Mouse (Mus musculus): Measurements from ENCODE around the gene Iqcg.
A peak's percentile ranks its signal among the peaks of the same experiment; 100 is the strongest.

Gene Iqcg

DNA sequence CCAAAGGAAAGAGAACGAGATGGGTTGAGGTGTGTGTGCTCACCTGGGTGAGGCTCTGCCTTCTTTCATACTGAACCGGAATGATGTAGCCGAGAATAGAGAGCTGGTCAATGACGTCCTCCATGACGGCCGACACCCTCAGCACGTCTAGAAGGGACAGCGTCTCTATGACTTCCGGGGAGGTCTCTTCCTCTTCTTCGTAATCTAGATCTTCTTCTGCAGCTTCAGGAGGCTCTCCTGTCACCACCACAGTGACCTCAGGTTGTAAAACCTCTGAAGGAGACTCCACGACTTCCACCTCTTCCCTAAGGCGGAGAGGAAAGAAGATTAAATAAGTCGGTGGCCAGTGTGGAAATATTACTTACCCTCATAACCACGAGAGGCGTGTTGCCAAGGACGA, 6.2 kb downstream of the Iqcg start:
- DNase-seq (ENCODE audit: low spot score) = no peak

DNA sequence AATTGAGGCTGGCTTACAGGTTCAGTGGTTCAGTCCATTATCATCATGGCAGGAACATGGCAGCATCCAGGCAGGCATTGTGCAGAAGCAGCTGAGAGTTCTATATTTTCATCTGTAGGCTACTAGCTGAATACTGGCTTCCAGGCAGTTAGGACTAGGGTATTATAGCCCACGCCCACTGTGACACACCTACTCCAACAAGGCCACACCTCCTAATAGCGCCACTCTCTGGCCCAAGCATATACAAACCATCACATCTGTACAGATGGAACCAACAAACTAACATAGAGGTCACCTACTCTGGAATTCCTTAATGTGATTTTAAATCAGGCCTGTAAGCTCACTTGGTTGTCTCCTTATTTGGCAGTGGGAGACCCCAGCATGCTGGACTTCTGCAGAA, 7.3 kb downstream of the Iqcg start:
- no peak for DNase-seq (ENCODE audit: low spot score)

DNA sequence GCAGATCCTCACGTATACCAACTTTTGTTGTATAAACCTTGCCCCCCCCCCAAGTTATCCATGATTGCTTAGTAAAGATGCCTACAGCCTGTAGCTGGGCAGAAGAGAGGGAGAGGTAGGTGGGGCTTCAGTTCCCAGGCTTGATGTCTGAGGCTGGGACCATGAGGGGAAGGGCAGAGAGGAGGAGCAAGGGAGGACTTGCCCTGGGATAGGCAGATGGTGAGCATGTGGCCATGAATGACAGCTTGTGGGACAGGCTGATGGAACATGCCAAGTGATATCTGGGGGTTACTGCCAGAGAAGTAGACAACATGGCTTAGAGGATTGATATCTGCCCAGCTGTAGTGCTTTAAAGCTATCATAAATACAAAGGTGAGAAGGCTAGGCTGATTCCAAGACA, 8.0 kb downstream of the Iqcg start:
- no peak for DNase-seq (ENCODE audit: low spot score)

DNA sequence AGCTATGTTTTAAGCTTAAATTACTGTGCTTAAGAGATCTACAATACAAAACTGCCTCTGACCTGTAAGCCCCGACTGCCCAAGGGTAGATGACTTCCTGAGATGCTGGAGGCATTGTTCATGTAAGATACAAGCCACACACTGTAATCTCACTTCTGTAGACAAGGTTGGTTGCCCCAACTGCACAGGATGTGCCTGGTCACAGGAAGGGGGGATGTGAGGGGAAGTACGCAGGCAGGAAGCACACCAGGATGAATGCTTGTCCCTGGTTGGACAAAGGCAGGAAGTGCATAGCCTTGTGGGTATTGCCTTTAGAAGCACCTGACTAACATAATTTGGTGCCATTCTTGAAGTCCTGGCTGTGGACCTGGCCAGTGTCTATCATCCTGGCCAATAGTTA, 12.8 kb downstream of the Iqcg start:
- DNase-seq (ENCODE audit: low spot score) = no peak

DNA sequence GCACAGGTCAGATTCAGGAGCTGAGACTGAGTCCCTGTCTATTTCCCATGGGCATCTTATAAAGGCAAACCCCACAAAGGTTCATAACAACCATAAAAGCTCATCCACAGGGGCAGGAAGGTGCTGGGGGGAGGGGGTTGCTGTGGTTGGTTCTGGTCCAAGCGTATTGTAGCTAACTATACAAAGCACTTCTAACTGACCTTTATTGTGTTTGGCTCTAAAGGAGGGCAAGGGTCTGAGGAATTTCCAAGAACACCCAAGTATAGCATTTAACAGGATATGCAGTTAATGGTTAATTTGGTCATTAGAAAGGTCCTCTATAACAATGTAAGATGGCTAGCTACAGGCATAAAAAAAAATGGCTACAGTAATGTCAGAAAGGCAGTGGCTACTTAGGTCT, 13.3 kb downstream of the Iqcg start:
- DNase-seq (ENCODE audit: low spot score) = no peak

DNA sequence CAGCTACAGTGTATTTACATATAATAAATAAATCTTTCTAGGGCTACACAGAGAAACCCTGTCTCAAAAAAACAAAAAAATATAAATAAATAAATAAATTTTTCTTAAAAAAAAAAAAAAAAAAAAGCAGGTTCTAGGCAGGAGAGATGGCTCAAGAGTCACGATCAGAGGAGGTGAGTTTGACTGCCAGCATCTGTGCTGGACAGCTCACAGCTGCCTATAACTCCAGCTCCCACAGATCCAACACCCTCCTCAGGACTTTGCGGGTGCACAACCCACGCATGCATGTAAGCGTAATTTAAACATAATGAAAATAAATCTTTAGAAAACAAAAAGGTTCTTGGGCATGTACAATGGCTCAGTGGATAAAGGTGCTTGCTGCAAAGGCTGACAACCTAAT, 20.0 kb downstream of the Iqcg start:
- no peak for DNase-seq (ENCODE audit: low spot score)

DNA sequence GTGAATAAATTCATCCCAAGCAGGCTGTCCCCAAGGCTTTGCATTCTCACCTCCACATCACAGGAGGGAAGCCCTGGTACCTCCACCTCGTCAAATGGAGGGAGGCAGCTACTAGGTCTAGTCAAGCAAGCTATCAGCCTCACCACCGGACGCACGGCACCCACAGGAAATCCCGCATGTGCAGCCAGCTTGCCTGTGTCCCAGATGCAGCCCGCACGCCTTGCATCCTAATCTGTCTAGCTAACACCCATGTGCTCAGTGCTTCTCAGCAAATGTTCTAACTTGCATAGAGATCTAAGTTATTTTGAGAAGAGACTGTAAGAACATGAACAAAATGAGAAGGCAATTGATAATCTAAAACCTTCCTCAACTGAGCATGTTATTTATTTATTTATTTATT, 29.7 kb downstream of the Iqcg start:
- DNase-seq (ENCODE audit: low spot score) = no peak

DNA sequence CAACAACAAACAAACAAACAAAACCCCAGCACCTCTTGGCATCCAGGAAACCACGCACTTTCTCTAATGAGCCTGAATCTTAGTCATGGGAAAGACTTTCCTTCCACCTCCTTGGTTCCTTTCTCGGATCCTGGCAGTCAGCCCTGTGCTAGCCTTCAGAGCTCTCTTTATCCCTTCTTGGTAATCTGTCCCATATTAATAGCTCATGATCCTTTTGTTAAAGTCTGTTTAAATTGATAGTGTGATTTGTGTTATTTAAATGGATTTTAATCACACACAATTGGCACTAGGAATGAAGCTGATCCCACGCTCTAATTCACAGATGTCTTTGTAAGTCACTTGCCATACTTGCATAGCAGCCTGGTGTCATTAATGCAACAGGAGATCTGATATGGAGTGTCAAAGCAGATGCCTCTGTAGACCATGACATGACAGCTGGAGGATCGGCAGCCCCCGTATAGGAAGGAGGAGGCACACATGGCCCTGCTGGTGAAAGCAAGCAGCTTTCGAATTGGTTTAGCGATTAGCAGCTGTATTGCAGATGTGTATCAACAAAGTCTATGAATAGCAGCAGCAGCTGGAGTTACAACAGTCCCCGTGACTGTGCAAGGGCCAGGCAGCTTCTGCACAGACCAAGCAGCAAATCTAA, 31.4 kb downstream of the Iqcg start:
- no peak for DNase-seq (ENCODE audit: low spot score)

DNA sequence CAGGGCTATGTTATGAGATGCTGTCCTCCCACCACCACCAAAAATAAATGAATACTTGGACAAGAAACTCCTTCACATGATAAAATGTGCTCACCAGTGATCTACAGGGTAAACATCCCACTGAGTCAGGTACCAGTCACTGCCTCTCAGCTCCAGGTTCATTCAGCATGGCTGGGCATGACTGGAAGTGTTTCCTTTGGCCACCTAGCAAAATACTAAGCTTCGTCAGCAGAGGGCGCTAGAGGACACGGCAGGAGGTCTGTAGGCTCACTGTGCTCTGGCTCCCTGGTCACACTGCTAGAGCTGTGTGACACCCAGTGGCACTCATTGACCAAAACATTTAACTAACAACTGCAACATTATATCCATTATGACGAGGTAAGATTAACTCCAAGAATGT, 32.3 kb downstream of the Iqcg start:
- peak; percentile 88 for DNase-seq (ENCODE audit: low spot score)

DNA sequence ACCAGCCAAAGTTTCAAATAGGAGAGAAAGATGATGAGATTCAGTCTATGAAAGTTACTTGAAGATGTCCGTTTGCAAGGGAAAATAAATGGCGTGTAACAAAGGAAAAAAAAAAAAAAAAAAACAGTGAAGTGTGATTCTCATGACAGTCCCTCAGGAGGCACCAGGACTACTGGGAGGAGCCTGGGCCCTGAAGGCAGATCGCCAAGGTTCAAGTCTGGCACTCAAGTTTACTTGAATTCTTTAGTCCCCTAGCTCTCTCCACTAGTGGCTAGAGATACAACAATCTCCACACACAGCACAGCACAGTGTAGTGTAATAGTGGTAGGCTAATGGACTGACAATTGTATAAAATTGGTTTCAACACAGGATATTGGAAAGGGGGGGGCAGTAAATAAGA, 34.6 kb downstream of the Iqcg start:
- no peak for DNase-seq (ENCODE audit: low spot score)

DNA sequence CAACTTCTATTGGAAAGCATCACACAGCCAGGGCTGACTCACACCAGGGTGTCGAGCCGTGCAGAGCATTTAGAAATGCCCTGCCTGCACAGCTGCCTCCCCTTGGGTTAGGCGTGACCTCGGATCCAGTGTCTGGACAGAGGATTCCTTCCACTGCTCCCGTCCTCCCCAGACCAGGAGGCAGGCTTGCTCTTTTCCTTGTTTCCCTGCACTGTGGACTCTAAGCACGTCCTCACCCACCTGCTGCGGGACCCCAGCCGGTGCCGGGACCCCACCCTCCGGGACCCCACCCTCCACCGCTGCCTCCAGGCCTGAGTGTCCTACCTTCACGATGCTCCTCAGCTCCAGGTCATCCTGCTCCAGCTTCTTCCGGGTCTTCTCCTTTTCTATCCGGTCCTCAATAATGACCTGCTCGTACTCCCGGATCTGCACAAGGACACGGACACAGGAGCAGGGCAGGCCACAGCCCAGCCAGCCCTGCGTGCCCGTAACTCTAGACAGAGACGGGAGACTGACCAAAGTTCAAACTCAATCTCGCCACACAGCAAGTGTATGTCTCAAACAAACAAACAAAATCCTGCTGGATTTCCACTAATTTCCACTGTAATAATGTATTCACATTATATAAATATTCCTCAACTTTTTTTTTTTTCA, 36.8 kb downstream of the Iqcg start:
- no peak for DNase-seq (ENCODE audit: low spot score)

DNA sequence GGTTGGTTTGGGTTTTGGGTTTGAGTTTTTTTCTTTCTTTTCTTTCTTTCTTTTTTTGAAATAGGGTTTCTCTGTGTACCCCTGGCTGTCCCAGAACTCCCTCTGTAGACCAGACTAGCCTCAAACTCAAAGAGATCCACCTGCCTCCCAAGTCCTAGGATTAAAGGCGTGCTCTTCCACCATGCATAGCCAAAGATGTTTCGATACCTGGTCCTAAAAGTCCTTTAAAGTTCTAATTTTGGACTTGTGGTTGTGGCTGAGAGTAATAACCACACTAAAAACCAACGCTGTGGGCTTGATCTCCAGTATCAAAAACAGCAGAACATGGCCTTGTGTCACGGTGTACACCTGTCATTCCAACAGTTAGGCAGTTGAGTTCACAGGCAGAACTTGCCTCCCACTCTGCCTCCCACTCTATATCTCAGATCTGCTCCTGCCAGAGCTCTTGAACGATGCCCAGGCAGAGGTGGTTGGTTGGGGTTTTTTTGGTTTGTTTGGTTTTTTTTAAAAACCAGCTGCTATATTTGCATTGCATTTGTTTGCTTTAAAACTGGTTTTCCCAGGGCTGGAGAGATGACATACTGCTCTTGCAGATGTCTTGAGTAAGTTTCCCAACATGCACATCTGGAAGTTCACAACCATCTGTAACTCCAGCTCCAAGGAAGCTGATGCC, 38.2 kb downstream of the Iqcg start:
- no peak for DNase-seq (ENCODE audit: low spot score)

DNA sequence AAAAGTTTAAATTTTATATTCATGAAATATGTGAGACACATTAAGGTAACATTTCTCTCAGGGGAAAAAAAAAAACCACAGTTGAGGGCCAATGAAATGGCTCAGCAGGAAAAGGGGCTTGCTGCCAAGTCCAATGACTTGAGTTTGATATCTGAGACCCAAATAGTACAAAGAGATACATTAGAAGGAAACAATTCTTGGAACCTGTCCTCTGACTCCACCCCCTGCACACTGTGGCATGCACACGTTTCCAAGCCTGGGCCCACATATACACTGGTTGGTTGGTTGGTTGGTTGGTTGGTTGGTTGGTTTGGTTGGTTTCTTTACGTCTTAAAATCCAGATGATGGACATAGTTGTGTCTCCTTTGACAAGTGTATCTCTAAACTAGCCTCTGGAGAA, 40.0 kb downstream of the Iqcg start:
- no peak for DNase-seq (ENCODE audit: low spot score)

DNA sequence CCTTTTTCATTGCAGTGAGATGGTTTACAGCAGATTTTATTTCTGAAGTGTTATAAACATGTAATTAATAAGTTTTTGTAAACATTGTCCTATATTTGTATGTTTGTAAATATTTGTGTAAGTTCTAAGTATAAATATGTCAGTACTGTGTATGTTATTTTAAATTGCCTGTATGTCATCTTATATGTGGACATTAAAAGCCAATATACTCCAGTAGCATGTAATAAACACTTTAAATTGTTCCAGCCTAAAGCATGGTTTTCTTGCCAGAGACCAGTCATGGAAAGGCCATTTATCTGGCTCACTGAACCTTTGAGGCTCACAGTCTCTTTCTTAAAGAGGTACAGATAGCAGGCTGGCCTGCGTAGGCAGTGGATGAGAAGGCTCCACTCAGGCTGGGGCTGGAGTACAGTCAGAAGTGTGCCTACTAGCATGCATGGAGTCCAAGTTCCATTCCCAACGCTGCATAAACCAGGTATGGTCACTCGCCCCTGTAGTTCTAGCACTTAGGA, 40.6 kb downstream of the Iqcg start:
- no peak for DNase-seq (ENCODE audit: low spot score)

DNA sequence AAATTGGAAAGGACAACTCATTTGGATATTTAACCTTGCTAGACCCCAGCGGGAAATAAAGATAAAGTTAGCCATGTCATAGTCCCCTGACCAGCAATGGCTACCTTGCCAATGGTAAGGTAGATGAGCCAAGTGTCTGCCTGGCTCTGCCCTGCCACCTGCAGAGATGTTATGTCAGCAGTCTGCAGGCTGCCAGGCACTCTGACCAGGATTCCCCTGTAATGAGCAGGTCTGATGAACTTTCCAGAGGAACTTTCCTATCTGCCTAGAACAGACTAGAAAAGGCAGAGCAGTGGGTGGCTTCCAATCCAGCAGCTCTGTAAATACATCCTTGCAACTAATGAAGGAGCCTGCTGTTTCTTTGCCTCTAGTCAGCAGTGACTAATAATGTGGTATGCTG, 41.1 kb downstream of the Iqcg start:
- no peak for DNase-seq (ENCODE audit: low spot score)

DNA sequence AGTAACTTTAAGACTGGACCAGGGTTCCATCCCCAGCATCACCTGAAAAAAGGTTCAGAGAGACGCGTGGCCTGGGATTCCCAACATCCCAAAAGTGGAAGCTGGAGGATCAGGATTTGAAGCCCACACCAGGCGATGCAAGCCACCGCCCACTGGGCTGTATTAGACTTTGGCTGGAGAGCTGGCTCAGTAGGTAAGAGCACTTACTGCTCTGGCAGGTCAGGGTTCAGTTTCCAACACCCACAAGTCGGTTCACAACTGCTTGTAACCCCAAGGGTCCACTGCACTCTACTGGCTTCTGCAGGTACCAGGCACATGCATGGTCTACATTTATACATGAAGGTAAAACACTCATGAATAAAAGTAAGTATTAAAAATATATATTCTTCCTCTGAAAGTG, 42.2 kb downstream of the Iqcg start:
- DNase-seq (ENCODE audit: low spot score) = no peak

DNA sequence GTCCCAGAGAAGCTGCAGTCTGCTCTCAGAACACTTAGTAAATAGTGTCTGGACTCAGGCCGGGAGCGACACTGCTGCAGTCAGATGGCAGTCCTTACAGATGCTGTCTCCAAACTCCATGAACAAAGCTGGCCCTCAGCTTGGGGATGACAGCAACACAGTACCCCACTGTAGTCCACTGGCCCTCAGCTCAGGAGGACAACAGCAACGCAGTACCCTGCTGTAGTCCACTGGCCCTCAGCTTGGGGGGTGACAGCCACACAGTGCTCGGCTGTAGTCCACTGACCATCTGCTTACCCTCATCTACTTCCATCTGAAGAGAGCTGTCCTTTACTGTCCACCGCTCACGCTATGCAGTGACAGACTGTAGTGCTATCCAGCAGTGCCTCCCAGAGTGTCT, 45.9 kb downstream of the Iqcg start:
- no peak for DNase-seq (ENCODE audit: low spot score)

DNA sequence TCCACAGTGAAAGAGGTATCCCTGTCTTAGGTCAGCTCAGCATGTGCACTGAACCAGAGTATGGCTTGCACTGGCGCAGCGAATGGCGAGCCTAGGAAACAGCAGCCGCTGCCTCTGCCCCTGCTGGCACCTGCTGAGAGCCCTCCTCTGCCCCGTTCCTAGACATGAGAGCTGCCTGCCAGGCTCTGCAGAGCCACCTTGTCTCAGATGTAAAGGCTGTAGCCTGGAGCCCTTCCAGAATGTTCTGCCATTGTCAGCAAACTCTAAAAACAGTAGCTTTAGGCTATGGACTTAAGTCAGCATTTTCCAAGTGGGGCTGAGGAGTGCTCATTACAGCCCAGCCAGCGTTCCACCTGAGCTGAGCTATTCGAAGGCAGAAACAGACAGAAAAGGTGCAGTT, 48.6 kb downstream of the Iqcg start:
- DNase-seq (ENCODE audit: low spot score) = no peak

DNA sequence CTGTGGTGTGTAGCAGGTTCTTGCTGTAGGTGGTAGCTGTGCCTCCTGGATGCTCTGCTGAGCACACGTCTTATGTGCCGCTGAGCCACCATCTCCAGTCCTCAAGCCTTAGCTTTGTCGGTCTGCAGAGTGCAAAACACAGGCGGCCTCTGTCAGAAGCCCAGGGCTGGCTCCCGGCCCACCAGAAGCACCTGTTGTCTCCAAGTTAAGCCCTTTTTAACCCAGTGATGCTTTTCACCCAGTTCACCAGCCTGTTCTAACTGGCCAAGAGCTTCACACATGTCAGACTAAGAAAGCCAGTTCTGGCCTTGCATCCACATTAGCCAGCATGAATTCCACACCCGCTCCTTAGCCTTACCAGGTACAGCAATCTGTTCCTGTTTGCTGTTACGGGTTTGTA, 49.1 kb downstream of the Iqcg start:
- no peak for DNase-seq (ENCODE audit: low spot score)

DNA sequence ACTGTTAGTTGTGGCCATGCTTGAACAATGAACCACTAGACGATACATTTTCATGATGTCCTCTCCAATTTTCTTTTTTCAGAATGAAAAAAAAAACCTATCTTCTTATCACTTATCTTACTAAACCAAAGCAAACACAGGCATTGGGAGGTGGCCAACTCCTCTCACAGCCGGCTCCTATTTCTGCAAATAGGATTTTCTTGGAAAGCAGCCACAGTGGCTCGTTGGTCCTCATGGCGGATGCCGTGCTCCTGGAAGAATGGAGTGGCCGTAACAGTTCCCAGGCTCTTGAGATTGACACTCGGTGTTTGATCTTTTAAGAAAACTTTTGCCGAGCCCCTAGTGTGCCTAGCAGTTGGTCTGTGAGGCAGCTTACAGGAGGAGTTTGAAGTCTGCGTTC, 50.8 kb downstream of the Iqcg start:
- no peak for DNase-seq (ENCODE audit: low spot score)

DNA sequence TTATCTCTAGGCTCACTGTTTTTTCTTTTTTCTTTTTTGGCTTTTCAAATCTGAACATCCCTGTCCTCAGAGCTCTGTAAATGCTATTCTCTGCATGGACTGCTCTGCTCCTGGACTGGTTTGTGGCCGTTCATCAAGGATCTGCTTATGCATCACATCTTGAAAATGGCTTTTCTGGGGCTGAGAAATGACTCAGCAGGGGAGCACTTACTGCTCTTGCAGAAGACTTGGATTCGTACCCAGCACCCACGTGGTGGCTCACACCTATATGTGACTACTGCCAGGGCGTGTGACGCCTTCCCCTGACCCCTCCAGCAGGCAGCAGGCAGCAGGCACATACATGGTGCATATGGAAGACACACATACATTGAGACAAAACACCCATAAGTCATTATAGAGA, 63.9 kb downstream of the Iqcg start:
- no peak for DNase-seq (ENCODE audit: low spot score)

DNA sequence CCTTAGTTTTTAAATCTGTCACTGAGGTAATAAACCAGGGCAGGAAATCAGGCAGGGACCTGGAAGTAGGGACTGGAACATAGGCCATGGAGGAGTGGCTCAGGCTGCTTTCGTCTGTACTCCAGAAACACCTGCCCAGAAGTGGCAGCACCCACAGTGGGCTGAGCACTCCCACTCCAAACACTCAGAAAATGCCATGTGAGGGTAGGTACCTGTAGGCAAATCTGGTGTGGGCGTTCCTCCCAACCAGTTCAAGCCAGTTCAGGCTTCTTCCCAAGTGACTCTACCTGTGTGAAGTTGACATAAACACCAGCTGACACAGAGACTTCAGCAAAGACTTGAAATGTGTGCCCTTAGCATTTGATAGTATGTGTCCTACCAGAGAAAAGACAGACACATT, 71.4 kb downstream of the Iqcg start:
- no peak for DNase-seq (ENCODE audit: low spot score)

DNA sequence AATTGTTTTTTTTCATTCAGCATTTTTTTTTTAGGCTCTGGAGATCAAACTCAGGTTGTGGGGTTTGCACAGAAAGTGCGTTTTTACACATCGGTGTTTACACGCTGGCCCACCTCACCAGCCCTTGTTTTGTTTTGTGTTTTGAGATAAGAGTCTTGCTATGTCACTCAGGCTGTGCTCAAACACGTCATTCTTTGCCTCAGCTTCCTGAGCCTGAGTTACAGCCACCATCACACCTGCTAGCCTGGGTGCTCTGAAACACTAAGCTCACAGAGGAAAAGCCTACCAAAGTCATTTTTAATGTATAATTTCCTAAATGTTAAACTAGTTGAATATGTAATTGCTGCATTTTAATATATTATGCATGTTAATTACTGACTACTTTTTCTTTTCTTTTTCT, 74.6 kb downstream of the Iqcg start:
- no peak for DNase-seq (ENCODE audit: low spot score)

DNA sequence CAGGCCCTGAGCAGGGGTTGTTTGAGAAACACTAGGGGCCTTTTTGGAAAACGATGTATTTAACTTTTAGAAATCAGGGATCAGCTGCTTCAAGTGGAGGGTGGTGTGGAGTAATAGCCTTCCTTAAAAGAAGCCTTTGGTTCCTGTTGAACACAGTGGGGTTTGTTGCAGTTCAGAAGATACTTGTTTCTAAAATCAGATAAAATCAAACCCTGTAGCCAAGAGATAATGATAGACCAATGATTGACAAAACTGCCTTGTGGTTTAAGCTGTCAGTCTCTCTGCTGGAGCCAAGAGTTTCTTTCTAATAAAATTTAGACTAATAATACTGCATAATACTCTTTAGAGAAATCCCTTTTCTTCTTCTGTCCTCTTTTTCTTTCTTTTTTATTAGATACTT, 75.8 kb downstream of the Iqcg start:
- no peak for DNase-seq (ENCODE audit: low spot score)
